In genomic region chr10:97567489-97568135, GRCm38 (mm10) we compare ENCODE assay signal across 9 mouse cellular contexts. TPM values are rescaled to one million over a fixed set of nuclear protein-coding genes. Genes with fewer than 3 reads are reported as not detected.
DNase-seq lines count a peak whose midpoint lies in the region; ATAC-seq lines count a peak whose summit lies in the region.
"Had no signal": no experiment of that assay in that cellular context is flagged by ENCODE, and none has a peak within 500 bp of the region (broad histone marks: within the 10 kb centered on the region; RNA-seq: fewer than 3 reads in every experiment).

No protein-coding gene starts in this region.

- H3K27ac ChIP-seq in kidney, embryonic 16.5 days (ENCODE audit: low read length), result 0 out of 2 replicates have a peak overlapping the region, but pooled peaks have one; percentile 14
- no peak overlapping the region for H3K27ac ChIP-seq in limb, embryonic 11.5 days (replicated peaks; ENCODE audit: low read depth, low read length)
- no peak overlapping the region for H3K27ac ChIP-seq in midbrain, embryonic 11.5 days (ENCODE audit: low read depth, low read length)
- H3K27ac ChIP-seq: neural tube, embryonic 12.5 days had no signal

- no peaks in the 10 kb centered on the region for H3K36me3 ChIP-seq in kidney, embryonic 16.5 days (ENCODE audit: insufficient read depth, low read length)
- H3K36me3 ChIP-seq in limb, embryonic 11.5 days (ENCODE audit: control insufficient read depth, insufficient read depth, low read length), result no peaks in the 10 kb centered on the region
- H3K36me3 ChIP-seq in midbrain, embryonic 11.5 days (ENCODE audit: control insufficient read depth, insufficient read depth, low read length), result no peaks in the 10 kb centered on the region
- H3K36me3 ChIP-seq: neural tube, embryonic 12.5 days had no signal

- no peaks in the 10 kb centered on the region for H3K9me3 ChIP-seq in kidney, embryonic 16.5 days (ENCODE audit: low read length)
- no peaks in the 10 kb centered on the region for H3K9me3 ChIP-seq in limb, embryonic 11.5 days (ENCODE audit: control insufficient read depth, low read length)
- H3K9me3 ChIP-seq in midbrain, embryonic 11.5 days (ENCODE audit: control insufficient read depth, low read length), result no peaks in the 10 kb centered on the region
- H3K9me3 ChIP-seq: neural tube, embryonic 12.5 days had no signal

- no peak for ATAC-seq in kidney, embryonic 16.5 days (ENCODE audit: low FRiP score, low TSS enrichment)
- no peak for ATAC-seq in limb, embryonic 11.5 days (ENCODE audit: insufficient number of reproducible peaks, low FRiP score, low TSS enrichment, low read depth)
- ATAC-seq in megakaryocyte-erythroid progenitor cell, adult 5-6 weeks (replicated peaks; ENCODE audit: low FRiP score, low TSS enrichment, poor library complexity, severe bottlenecking), result no peak
- ATAC-seq in midbrain, embryonic 11.5 days (ENCODE audit: low FRiP score), result no peak

- H3K27me3 ChIP-seq in kidney, embryonic 16.5 days (ENCODE audit: insufficient read depth, low read length), result no peaks in the 10 kb centered on the region
- H3K27me3 ChIP-seq in limb, embryonic 11.5 days (ENCODE audit: control insufficient read depth, insufficient read depth, low read length), result no peaks in the 10 kb centered on the region
- no peaks in the 10 kb centered on the region for H3K27me3 ChIP-seq in midbrain, embryonic 11.5 days (ENCODE audit: control insufficient read depth, insufficient read depth, low read length)
- H3K27me3 ChIP-seq: neural tube, embryonic 12.5 days had no signal

- H3K4me1 ChIP-seq in kidney, embryonic 16.5 days (ENCODE audit: insufficient read depth, low read length), result peaks cover 9% of the 10 kb centered on the region
- H3K4me1 ChIP-seq in limb, embryonic 11.5 days (ENCODE audit: control insufficient read depth, insufficient read depth, low read length), result no peaks in the 10 kb centered on the region
- H3K4me1 ChIP-seq in midbrain, embryonic 11.5 days (ENCODE audit: control insufficient read depth, insufficient read depth, low read length), result no peaks in the 10 kb centered on the region

- 66% methylated on average over 8 of the region's 8 CpGs for WGBS in kidney, embryonic 16.5 days
- 55% methylated on average over 8 of the region's 8 CpGs for WGBS in limb, embryonic 11.5 days
- 64% methylated on average over 8 of the region's 8 CpGs for WGBS in midbrain, embryonic 11.5 days

- H3K4me2 ChIP-seq in kidney, embryonic 16.5 days (replicated peaks; ENCODE audit: low read depth, low read length), result no peak overlapping the region
- no peak overlapping the region for H3K4me2 ChIP-seq in limb, embryonic 11.5 days (ENCODE audit: low read depth, severe bottlenecking)
- H3K4me2 ChIP-seq in midbrain, embryonic 11.5 days, result no peak overlapping the region
- H3K4me2 ChIP-seq: neural tube, embryonic 12.5 days had no signal

- H3K4me3 ChIP-seq in kidney, embryonic 16.5 days (ENCODE audit: low read length), result no peak overlapping the region
- H3K4me3 ChIP-seq in limb, embryonic 11.5 days (ENCODE audit: low read depth, low read length), result no peak overlapping the region
- H3K4me3 ChIP-seq in midbrain, embryonic 11.5 days (ENCODE audit: low read depth, low read length), result no peak overlapping the region
- H3K4me3 ChIP-seq: neural tube, embryonic 12.5 days had no signal

- no peak for DNase-seq in kidney, adult 11 months
- DNase-seq in Muller cell, postnatal 12 days (ENCODE audit: inconsistent ontology term), result peak; percentile 31
- DNase-seq in cerebellum, postnatal 10 days, result peak; percentile 25 to 33
- DNase-seq in limb, embryonic 11.5 days (ENCODE audit: low spot score), result peak; percentile 35
- no peak for DNase-seq in neural tube, embryonic 10.5 days (ENCODE audit: extremely low spot score, low spot score)
- no peak for DNase-seq in midbrain, embryonic 11.5 days (ENCODE audit: low spot score, missing footprints)

- no peak overlapping the region for H3K9ac ChIP-seq in kidney, embryonic 16.5 days (replicated peaks; ENCODE audit: low read length)
- H3K9ac ChIP-seq in limb, embryonic 11.5 days (ENCODE audit: low read length), result no peak overlapping the region
- H3K9ac ChIP-seq in midbrain, embryonic 11.5 days (ENCODE audit: low read length), result no peak overlapping the region
- H3K9ac ChIP-seq: neural tube, embryonic 12.5 days had no signal

RNA-seq across cellular contexts. Expression of gene Lum, which starts 2.7 kb away (rescaled TPM):
- polyA plus RNA-seq in kidney, embryonic 16.5 days (2015; fragmentation: Nextera tagmentation; extraction: Ambion mirVana), result 68.5 and 76.3 TPM in 2 replicates
- 58.0 and 58.1 TPM in 2 replicates for polyA plus RNA-seq in limb, embryonic 11.5 days (2014; fragmentation: Nextera tagmentation; extraction: Ambion mirVana)
- not detected in 2 replicates for total RNA-seq in megakaryocyte-erythroid progenitor cell, adult 5-6 weeks (2014; fragmentation: Nextera tagmentation)
- total RNA-seq in megakaryocyte-erythroid progenitor cell, adult 5-6 weeks (2017), result not detected in 2 replicates
- polyA plus RNA-seq in midbrain, embryonic 11.5 days (2014; fragmentation: Nextera tagmentation; extraction: Ambion mirVana), result 131 and 148 TPM in 2 replicates

RNA-seq across cellular contexts. Expression of gene Kera, which starts 39.1 kb away (rescaled TPM):
- polyA plus RNA-seq in kidney, embryonic 16.5 days (2015; fragmentation: Nextera tagmentation; extraction: Ambion mirVana), result 0.32 and 0.35 TPM in 2 replicates
- polyA plus RNA-seq in limb, embryonic 11.5 days (2014; fragmentation: Nextera tagmentation; extraction: Ambion mirVana), result 6.4 and 10.9 TPM in 2 replicates
- total RNA-seq in megakaryocyte-erythroid progenitor cell, adult 5-6 weeks (2014; fragmentation: Nextera tagmentation), result not detected in 2 replicates
- not detected in 2 replicates for total RNA-seq in megakaryocyte-erythroid progenitor cell, adult 5-6 weeks (2017)
- polyA plus RNA-seq in midbrain, embryonic 11.5 days (2014; fragmentation: Nextera tagmentation; extraction: Ambion mirVana), result 0.19 and 0.21 TPM in 2 replicates

Comparison
In these comparisons a context has a peak if more than half of its experiments do, and no peak if none do; other contexts are left out.
1. DNase-seq: peak in Muller cell, postnatal 12 days (single experiment), cerebellum, postnatal 10 days (2 of 2) and limb, embryonic 11.5 days (single experiment); none in kidney, adult 11 months (single experiment), neural tube, embryonic 10.5 days (single experiment) and midbrain, embryonic 11.5 days (single experiment).